Mouse (Mus musculus) neural tube, embryonic 14.5 days (tissue): ENCODE results near the gene Apba1. TPM values are rescaled to one million over a fixed set of nuclear protein-coding genes. Genes with fewer than 3 reads are reported as not detected.

ENCODE experiments used
- polyA plus RNA-seq: library from polyadenylated mRNA; unstranded; fragments of >200 nt; fragmentation: Nextera tagmentation; extraction: Ambion mirVana; gene quantifications from 2 replicates; pipeline ENCODE4 v1.2.1, GENCODE M21; 2014

The Apba1 gene
- polyA plus RNA-seq, 1 experiment from 2014 or later = 15.8 TPM

Other genes starting within 250 kb of the Apba1 start
- 0.32 and 1.6 TPM in 2 replicates for gene 1700028P14Rik, start 106.1 kb upstream of the Apba1 start, polyA plus RNA-seq
- 7.5 and 12.6 TPM in 2 replicates for gene Ptar1, start 71.5 kb upstream of the Apba1 start, polyA plus RNA-seq